Comparison of ENCODE assay signal across 8 mouse cellular contexts in the genomic region with DNA sequence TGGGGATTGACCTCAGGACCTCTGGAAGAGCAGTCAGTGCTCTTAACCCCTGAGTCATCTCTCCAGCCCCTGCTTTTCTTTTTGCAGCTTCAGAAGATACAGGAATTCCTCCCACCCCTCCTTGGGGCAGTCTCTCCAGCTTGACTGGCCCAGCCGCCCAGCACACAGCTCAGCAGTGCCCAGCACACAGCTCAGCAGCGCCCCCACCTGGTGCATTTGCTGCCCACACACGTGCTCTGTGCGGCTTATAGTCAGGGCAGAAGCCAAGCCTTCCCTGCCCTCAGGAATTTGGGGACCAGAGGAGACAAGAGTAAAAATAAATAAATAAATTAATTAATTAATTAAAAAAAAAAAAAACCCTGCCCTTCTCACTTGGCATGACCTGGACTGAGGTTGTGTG. TPM values are rescaled to one million over a fixed set of nuclear protein-coding genes. Genes with fewer than 3 reads are reported as not detected.
DNase-seq lines count a peak whose midpoint lies in the region; ATAC-seq and TF ChIP-seq lines count a peak whose summit lies in the region.

No protein-coding gene starts in this region.

- H3K79me2 ChIP-seq in MEL (ENCODE audit: control insufficient read depth, insufficient read depth, low read length, poor library complexity), result no peaks in the 10 kb centered on the region

- DNase-seq in MEL (ENCODE audit: low read depth, low spot score), result peak; percentile 76
- peak; percentile 65 for DNase-seq in cerebellum, adult 11 months
- peak; percentile 88 for DNase-seq in heart, postnatal 4 days
- DNase-seq in layer of hippocampus, adult 11-12 months (ENCODE audit: low spot score), result peak; percentile 83
- DNase-seq in ovary, postnatal 14 days (ENCODE audit: low spot score), result peak; percentile 76
- DNase-seq in thymus, postnatal 10 days (ENCODE audit: low spot score in 2 of 2), result peak; percentile 32 to 78

- no peaks in the 10 kb centered on the region for H3K36me3 ChIP-seq in MEL (ENCODE audit: control insufficient read depth in 1 of 2, insufficient read depth in 2 of 2, low read length in 2 of 2)
- peaks cover 10% of the 10 kb centered on the region; the same call in 1 of the 2 replicates for H3K36me3 ChIP-seq in forebrain, embryonic 16.5 days (ENCODE audit: control insufficient read depth, insufficient read depth)
- peaks cover 34% of the 10 kb centered on the region for H3K36me3 ChIP-seq in lung, embryonic 15.5 days

- H3K4me2 ChIP-seq in forebrain, embryonic 16.5 days (ENCODE audit: low read length), result no peak overlapping the region
- H3K4me2 ChIP-seq in lung, embryonic 15.5 days, result no peak overlapping the region

- TF ChIP-seq CTCF in MEL (IDR thresholded peaks at IDR 0.05 in 2 of 3, conservative IDR thresholded peaks at IDR 0.05 in 1 of 3; ENCODE audit: control insufficient read depth in 1 of 3, insufficient read depth in 1 of 3, low read depth in 2 of 3, low read length in 3 of 3, poor library complexity in 1 of 3, severe bottlenecking in 1 of 3), result peak; percentile 63 to 95 (median 82)

- no peak for TF ChIP-seq POLR2A in MEL (IDR thresholded peaks at IDR 0.05; ENCODE audit: control insufficient read depth in 1 of 2, insufficient read depth in 1 of 2, low read depth in 1 of 2, low read length in 2 of 2, poor library complexity in 1 of 2)

- H3K9me3 ChIP-seq in MEL (replicated peaks; ENCODE audit: insufficient read depth, low read length), result no peaks in the 10 kb centered on the region
- H3K9me3 ChIP-seq in forebrain, embryonic 16.5 days (ENCODE audit: control insufficient read depth, low read length), result no peaks in the 10 kb centered on the region
- H3K9me3 ChIP-seq in lung, embryonic 15.5 days, result no peaks in the 10 kb centered on the region

- no peak overlapping the region for H3K9ac ChIP-seq in MEL (ENCODE audit: control insufficient read depth, low read depth, low read length, poor library complexity, severe bottlenecking)
- H3K9ac ChIP-seq in forebrain, embryonic 16.5 days (replicated peaks; ENCODE audit: low read depth, low read length), result no peak overlapping the region
- H3K9ac ChIP-seq in lung, embryonic 15.5 days, result no peak overlapping the region

- no peaks in the 10 kb centered on the region for H3K27me3 ChIP-seq in MEL (ENCODE audit: control insufficient read depth in 1 of 2, insufficient read depth in 2 of 2, low read length in 2 of 2)
- no peaks in the 10 kb centered on the region for H3K27me3 ChIP-seq in forebrain, embryonic 16.5 days (replicated peaks; ENCODE audit: control insufficient read depth, insufficient read depth, low read length)
- no peaks in the 10 kb centered on the region for H3K27me3 ChIP-seq in lung, embryonic 15.5 days

- H3K27ac ChIP-seq in MEL (ENCODE audit: control insufficient read depth, low read depth, low read length), result no peak overlapping the region
- H3K27ac ChIP-seq in forebrain, embryonic 16.5 days (ENCODE audit: low read length), result no peak overlapping the region
- no peak overlapping the region for H3K27ac ChIP-seq in lung, embryonic 15.5 days

- H3K4me3 ChIP-seq in MEL (ENCODE audit: control insufficient read depth in 1 of 2, insufficient read depth in 1 of 2, low read depth in 2 of 2, low read length in 2 of 2), result no peak overlapping the region
- H3K4me3 ChIP-seq in forebrain, embryonic 16.5 days (replicated peaks; ENCODE audit: low read length), result no peak overlapping the region
- H3K4me3 ChIP-seq in lung, embryonic 15.5 days, result no peak overlapping the region

- 0 out of 4 replicates have a peak, but pooled peaks cover 0 to under 1% of the 10 kb centered on the region in 2 experiments for H3K4me1 ChIP-seq in MEL (ENCODE audit: control insufficient read depth in 1 of 2, insufficient read depth in 2 of 2, low read length in 2 of 2)
- H3K4me1 ChIP-seq in forebrain, embryonic 16.5 days (replicated peaks; ENCODE audit: control insufficient read depth, insufficient read depth, low read length), result no peaks in the 10 kb centered on the region
- H3K4me1 ChIP-seq in lung, embryonic 15.5 days, result no peaks in the 10 kb centered on the region

- no peak for TF ChIP-seq EP300 in MEL (IDR thresholded peaks at IDR 0.05; ENCODE audit: low read depth in 1 of 2, low read length in 2 of 2)

- TF ChIP-seq RAD21 in MEL (IDR thresholded peaks at IDR 0.05; ENCODE audit: low read depth, low read length), result peak; percentile 78

- WGBS in forebrain, embryonic 16.5 days, result 12% methylated on average over 4 of the region's 4 CpGs
- 26% methylated on average over 4 of the region's 4 CpGs for WGBS in lung, embryonic 15.5 days

- ATAC-seq in forebrain, embryonic 16.5 days, result peak; percentile 56; the same call in 1 of the 2 replicates
- peak; percentile 66; the same call in 1 of the 2 replicates for ATAC-seq in lung, embryonic 15.5 days (ENCODE audit: borderline replicate concordance, extremely low read depth, low FRiP score, low TSS enrichment)

TF ChIP-seq in MEL, 35 proteins besides CTCF, POLR2A, EP300 and RAD21:
- TF ChIP-seq MYC (IDR thresholded peaks at IDR 0.05; ENCODE audit: low read depth, low read length) (peak; percentile 83), ZC3H11A (IDR thresholded peaks at IDR 0.05; ENCODE audit: low read depth, low read length) (peak; percentile 67), BHLHE40 (IDR thresholded peaks at IDR 0.05; ENCODE audit: borderline replicate concordance, low read depth, low read length) (peak; percentile 65), NELFE (IDR thresholded peaks at IDR 0.05; ENCODE audit: low read depth, low read length) (no peak), SMC3 (IDR thresholded peaks at IDR 0.05; ENCODE audit: low read depth, low read length) (peak; percentile 78), MXI1 (IDR thresholded peaks at IDR 0.05; ENCODE audit: low read depth, low read length) (peak; percentile 76), MAX (IDR thresholded peaks at IDR 0.05; ENCODE audit: low read length) (peak; percentile 82), USF1 (IDR thresholded peaks at IDR 0.05; ENCODE audit: low read depth, low read length) (peak; percentile 61), CHD2 (IDR thresholded peaks at IDR 0.05; ENCODE audit: low read length) (no peak)

RNA-seq across cellular contexts. Expression of a gene that starts 5.1 kb away (rescaled TPM):
- 3.8 and 4.3 TPM in 2 replicates for total RNA-seq in MEL (2012; rRNA removed)
- 10 to 100 TPM in 1 of 2 experiments, not detected in 1; 12.9 TPM for polyA plus RNA-seq in MEL (2012; ENCODE audit: insufficient read depth in 1 of 2, insufficient read length in 2 of 2, low read depth in 1 of 2, low replicate concordance in 2 of 2, missing spikeins in 1 of 2)
- polyA plus RNA-seq in forebrain, embryonic 16.5 days (2015; fragmentation: Nextera tagmentation; extraction: Ambion mirVana), result 3.0 and 3.8 TPM in 2 replicates
- 1 to 10 TPM in 1 of 2 experiments, under 1 TPM in 1; 0.52 to 1.0 TPM for total RNA-seq in heart, postnatal 4 days (2021)
- 4.3 and 4.9 TPM in 2 replicates for polyA plus RNA-seq in lung, embryonic 15.5 days (2015; fragmentation: Nextera tagmentation; extraction: Ambion mirVana)

RNA-seq across cellular contexts. Expression of a gene that starts 10.8 kb away (rescaled TPM):
- total RNA-seq in MEL (2012; rRNA removed), result 17.8 and 20.7 TPM in 2 replicates
- 10 to 100 TPM in 1 of 2 experiments, not detected in 1; 39.7 TPM for polyA plus RNA-seq in MEL (2012; ENCODE audit: insufficient read depth in 1 of 2, insufficient read length in 2 of 2, low read depth in 1 of 2, low replicate concordance in 2 of 2, missing spikeins in 1 of 2)
- 4.4 and 6.2 TPM in 2 replicates for polyA plus RNA-seq in forebrain, embryonic 16.5 days (2015; fragmentation: Nextera tagmentation; extraction: Ambion mirVana)
- total RNA-seq in heart, postnatal 4 days (2021), result 10 to 100 TPM; 12.1 to 12.7 TPM
- 29.4 and 32.0 TPM in 2 replicates for polyA plus RNA-seq in lung, embryonic 15.5 days (2015; fragmentation: Nextera tagmentation; extraction: Ambion mirVana)

RNA-seq across cellular contexts. Expression of a gene that starts 12.6 kb away (rescaled TPM):
- total RNA-seq in MEL (2012; rRNA removed), result 19.5 and 23.1 TPM in 2 replicates
- 10 to 100 TPM in 1 of 2 experiments, not detected in 1; 22.1 TPM for polyA plus RNA-seq in MEL (2012; ENCODE audit: insufficient read depth in 1 of 2, insufficient read length in 2 of 2, low read depth in 1 of 2, low replicate concordance in 2 of 2, missing spikeins in 1 of 2)
- polyA plus RNA-seq in forebrain, embryonic 16.5 days (2015; fragmentation: Nextera tagmentation; extraction: Ambion mirVana), result 107 and 119 TPM in 2 replicates
- total RNA-seq in heart, postnatal 4 days (2021), result 10 to 100 TPM; 60.7 to 63.8 TPM
- polyA plus RNA-seq in lung, embryonic 15.5 days (2015; fragmentation: Nextera tagmentation; extraction: Ambion mirVana), result 117 and 121 TPM in 2 replicates

RNA-seq across cellular contexts. Expression of a gene that starts 13.3 kb away (rescaled TPM):
- total RNA-seq in MEL (2012; rRNA removed), result not detected in 2 replicates
- polyA plus RNA-seq in MEL (2012; ENCODE audit: insufficient read depth in 1 of 2, insufficient read length in 2 of 2, low read depth in 1 of 2, low replicate concordance in 2 of 2, missing spikeins in 1 of 2), result not detected
- polyA plus RNA-seq in forebrain, embryonic 16.5 days (2015; fragmentation: Nextera tagmentation; extraction: Ambion mirVana), result not detected in 2 replicates
- total RNA-seq in heart, postnatal 4 days (2021), result under 1 TPM in 1 of 2 experiments, not detected in 1; 0.27 TPM
- polyA plus RNA-seq in lung, embryonic 15.5 days (2015; fragmentation: Nextera tagmentation; extraction: Ambion mirVana), result 0.10 TPM in 1 of 2 replicates, not detected in the other

RNA-seq across cellular contexts. Expression of a gene that starts 29.8 kb away (rescaled TPM):
- 25.6 and 27.8 TPM in 2 replicates for total RNA-seq in MEL (2012; rRNA removed)
- 100 to 1,000 TPM in 1 of 2 experiments, 10 to 100 TPM in 1; 37.6 to 304 TPM for polyA plus RNA-seq in MEL (2012; ENCODE audit: insufficient read depth in 1 of 2, insufficient read length in 2 of 2, low read depth in 1 of 2, low replicate concordance in 2 of 2, missing spikeins in 1 of 2)
- 13.4 and 14.6 TPM in 2 replicates for polyA plus RNA-seq in forebrain, embryonic 16.5 days (2015; fragmentation: Nextera tagmentation; extraction: Ambion mirVana)
- total RNA-seq in heart, postnatal 4 days (2021), result 10 to 100 TPM; 35.5 to 36.5 TPM
- 10.3 and 11.3 TPM in 2 replicates for polyA plus RNA-seq in lung, embryonic 15.5 days (2015; fragmentation: Nextera tagmentation; extraction: Ambion mirVana)
